Mouse (Mus musculus): ENCODE results near the gene Card11.
A peak's percentile ranks its signal among the peaks of the same experiment; 100 is the strongest.

DNA sequence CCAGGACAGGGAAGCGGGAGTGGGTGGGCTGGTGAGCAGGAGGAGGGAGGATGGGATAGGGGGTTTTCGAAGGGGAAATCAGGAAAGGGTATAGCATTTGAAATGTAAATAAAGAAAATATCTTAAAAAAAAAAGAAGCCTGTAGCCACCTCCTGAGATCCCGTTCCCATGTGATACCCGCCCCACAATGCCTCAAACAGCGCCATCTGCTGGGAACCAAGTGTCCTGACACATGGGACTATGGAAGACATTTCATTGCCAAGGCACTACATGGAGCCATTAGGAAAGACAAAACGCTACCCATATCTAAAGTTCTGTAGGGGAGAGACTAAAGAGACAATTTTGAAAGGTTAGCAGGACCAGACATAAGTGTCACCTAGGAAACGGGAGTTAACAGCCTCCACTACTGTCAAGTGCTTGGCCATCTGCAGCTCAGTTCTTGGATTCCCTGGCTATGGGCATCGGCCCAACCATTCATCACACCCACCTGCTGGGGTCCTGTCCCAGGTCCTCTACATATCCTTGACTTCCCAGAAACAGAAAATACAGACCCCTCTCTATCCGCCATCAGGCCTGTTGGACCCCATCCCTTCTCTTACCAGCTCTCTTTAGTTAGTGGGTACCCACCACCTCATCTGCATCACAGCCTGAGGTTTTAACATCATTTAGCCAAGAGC lies 65.6 kb downstream of the Card11 start:
- TF ChIP-seq CTCF (IDR thresholded peaks at IDR 0.05; ENCODE audit: low read depth) (peak; percentile 48), EP300 (IDR thresholded peaks at IDR 0.05; ENCODE audit: low read depth) (no peak)
